Mouse (Mus musculus) mesoderm, embryonic 11.5 days (tissue): ENCODE measurements around the gene Bpifb9b.
"Not testable (repeated sequence)": the region's sequence is repeated elsewhere in the genome, so short reads cannot be mapped to it uniquely, and the experiment has no call there.

Source experiments
- DNase-seq: peaks from one replicate; pipeline ENCODE4 v3.0.0-alpha.2; 2012; ENCODE audit warnings: low read depth, low spot score

Gene Bpifb9b

GRCm38 (mm10) chr2:154306927-154307326, at the start of gene Bpifb9b:
Bpifb9b (plus strand) TSS chr2:154307227.
- not testable (repeated sequence) for DNase-seq

DNA sequence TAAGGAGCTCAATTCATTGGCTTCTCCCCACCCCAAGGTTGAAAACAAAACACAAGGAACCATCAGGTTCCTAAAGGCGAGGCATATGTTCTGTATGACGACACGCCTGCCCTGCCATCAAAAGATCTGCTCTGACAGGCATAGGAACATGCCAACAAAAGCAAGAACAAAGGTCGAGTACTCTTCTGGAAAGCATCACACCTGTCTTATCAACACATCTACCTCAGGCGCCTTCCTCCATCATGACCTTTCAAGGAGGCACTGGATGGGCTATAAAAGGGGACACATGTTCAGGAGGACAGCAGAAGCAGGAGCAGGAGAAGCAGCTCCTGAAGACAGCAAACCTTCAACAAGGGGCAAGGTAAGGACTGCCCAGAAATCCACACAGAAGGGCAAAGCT, 49.5 kb upstream of the Bpifb9b start, which contains the start of gene Bpifb9a:
Gene Bpifb9a, plus strand, starts transcription at position 301 of the 400 bp plus-strand sequence.
- not testable (repeated sequence) for DNase-seq

DNA sequence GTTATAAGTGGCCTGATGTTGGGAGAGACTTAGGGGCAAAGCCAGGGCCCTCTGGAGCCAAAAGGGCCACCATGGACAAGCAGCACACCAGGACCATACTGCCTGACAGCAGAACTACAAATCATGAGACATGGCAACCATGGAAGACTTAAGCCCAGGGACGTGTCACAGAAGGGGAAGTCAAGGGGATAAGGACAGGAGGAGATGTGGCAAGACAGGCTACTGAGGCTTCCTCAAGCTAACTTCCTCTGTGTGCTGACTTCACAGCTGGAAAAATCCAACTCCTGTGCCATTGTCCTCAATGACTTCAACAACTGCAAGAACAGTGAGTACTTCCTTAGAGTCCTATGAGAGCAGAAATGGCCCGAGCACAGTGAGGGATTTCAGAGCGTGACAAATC, 42.6 kb upstream of the Bpifb9b start:
- not testable (repeated sequence) for DNase-seq

DNA sequence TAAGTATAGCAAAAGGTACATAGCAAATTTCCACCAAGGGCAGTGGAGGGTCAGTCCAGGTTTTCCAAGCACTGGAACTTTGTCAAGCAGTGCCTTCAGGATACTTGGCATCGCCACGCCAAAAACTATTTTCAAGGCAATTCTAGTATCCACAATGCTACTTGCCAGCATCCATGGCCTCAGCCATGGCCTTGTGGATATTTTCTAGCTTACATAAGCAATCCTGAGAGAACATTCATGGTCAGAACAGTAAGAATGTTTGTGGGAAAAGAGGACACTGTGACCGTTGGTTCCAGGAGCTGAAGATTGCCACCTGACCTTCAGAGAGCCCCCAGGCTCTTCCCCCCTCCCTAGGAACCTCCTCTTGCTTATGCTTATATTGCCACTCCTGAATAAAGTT, 15.2 kb upstream of the Bpifb9b start:
- not testable (repeated sequence) for DNase-seq

GRCm38 (mm10) chr2:154292833-154293232, 14.2 kb upstream of the Bpifb9b start:
- no peak for DNase-seq

GRCm38 (mm10) chr2:154294746-154295145, 12.3 kb upstream of the Bpifb9b start:
- DNase-seq = peak; percentile 63

GRCm38 (mm10) chr2:154300496-154300895, 6.5 kb upstream of the Bpifb9b start:
- DNase-seq = peak; percentile 84

DNA sequence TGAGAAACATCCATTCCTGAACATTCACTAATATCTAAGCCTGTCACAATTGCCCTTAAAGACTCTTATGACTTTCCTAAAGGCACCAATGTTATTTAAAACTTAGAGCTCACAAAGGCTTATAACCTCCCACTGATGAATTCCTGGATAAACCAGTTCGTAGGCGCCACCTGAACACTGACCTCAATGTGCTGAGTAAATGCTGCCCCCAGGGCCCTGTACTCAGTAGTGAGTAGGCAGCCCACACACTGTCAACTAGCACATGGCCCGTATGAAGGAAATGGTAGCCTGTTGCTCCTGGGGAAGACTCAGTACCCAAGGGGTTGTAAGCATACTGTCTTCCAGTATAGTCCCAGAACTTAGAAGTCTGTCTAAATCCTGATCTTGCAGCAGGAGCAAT, 5.3 kb upstream of the Bpifb9b start:
- no peak for DNase-seq

DNA sequence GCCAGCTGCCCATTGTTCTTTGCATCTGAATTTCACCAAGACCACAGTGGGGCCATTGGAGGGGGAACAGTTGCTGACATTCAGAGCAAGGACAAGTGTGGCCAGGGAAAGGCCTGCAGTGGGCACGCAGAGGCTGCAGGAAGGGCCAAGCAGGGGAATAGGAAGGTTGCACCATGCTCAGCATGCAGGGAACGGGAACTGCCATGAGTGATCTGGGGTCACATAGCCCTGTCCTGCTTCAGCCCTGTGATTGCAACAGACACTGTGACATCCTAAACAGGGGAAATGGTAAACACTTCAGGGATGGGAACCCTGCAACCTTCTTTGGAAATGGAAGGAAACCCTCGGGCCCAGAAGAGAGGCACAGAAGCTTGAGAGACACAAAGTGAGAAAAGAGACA, 2.4 kb upstream of the Bpifb9b start:
- not testable (repeated sequence) for DNase-seq

DNA sequence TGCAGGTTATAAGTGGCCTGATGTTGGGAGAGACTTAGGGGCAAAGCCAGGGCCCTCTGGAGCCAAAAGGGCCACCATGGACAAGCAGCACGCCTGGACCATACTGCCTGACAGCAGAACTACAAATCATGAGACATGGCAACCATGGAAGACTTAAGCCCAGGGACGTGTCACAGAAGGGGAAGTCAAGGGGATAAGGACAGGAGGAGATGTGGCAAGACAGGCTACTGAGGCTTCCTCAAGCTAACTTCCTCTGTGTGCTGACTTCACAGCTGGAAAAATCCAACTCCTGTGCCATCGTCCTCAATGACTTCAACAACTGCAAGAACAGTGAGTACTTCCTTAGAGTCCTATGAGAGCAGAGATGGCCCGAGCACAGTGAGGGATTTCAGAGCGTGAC, 6.7 kb downstream of the Bpifb9b start:
- DNase-seq = not testable (repeated sequence)

DNA sequence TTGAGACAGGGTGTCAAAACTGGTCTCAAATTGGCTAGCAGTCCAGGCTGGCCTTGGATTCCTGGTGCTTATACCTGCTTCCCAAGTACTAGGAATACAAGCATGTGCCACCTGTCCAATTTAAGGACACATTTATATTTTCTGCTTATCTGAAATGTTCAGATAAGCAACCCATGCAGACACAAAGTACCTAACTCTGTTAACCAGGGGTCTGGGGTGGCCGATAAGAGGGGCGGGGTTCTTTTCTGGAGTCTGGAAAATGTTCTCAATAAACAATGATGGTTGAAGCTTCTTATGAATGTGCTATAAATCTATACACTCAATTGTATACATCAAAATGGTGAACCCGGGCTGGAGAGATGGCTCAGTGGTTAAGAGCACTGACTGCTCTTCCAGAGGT, 19.8 kb downstream of the Bpifb9b start:
- no peak for DNase-seq

GRCm38 (mm10) chr2:154335572-154335971, 28.5 kb downstream of the Bpifb9b start:
- DNase-seq = no peak

- no peak for DNase-seq
These were observed 31.1 kb downstream of the Bpifb9b start for GRCm38 (mm10) chr2:154338161-154338560.

DNA sequence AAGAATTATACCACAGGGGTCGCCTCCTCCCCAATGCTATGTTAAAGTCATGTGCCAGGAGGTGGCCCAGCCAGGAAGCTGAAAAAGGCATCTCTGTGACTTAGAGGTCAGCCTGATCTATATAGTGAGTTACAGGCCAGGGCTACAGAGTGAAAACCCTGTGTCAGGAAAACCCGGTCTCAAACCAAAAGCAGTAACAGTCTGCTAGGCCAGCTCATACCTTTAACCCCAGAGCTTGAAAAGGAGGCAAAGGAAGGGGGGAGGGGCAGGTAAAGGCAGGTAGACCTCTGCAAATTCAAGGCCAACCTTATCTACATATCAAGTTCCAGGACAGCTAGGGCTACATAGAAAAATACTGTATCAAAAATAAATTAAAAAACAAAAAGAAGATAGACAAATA, 32.3 kb downstream of the Bpifb9b start:
- DNase-seq = no peak

GRCm38 (mm10) chr2:154348152-154348551, 41.1 kb downstream of the Bpifb9b start:
- DNase-seq = no peak

DNA sequence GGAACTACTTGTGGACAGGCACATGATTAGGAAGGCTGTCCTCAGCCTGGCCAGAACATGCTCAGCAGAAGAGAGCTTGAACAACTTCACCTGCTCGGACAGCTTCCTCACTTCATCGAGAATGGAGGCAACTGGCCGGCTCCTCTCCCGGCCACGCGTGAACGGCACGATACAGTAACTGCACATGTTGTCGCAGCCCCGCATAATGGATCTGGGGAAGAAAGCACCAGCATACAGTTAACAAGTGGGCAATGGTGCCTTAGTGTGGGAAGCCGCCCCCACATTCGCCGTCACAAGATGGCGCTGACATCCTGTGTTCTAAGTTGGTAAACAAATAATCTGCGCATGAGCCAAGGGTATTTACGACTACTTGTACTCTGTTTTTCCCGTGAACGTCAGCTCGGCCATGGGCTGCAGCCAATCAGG, 47.0 kb downstream of the Bpifb9b start:
- DNase-seq = not testable (repeated sequence)

GRCm38 (mm10) chr2:154367510-154367909, 60.5 kb downstream of the Bpifb9b start:
- no peak for DNase-seq
